21 mouse cellular contexts compared by ENCODE assay signal in the genomic region with DNA sequence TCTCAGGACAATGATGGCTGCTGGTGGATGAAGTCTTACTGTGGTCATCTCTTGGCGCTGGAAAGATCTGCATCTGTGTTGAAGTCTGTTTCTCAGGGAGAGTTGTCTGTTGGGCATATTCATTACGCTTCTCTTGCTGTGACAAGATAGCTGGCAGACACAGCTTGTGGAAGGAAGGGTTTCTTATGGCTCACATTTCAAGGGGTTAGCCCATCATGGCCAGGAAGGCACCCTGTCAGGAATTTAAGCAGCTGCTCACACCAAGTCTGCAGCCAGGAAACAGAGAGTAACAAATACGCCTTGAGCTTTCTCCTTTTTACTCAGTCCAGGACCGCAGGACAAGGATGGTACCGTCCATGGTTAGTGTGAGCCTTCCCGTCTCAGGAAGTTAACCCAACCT.
DNase-seq lines count a peak whose midpoint lies in the region; ATAC-seq lines count a peak whose summit lies in the region.
"Had no signal": no experiment of that assay in that cellular context is flagged by ENCODE, and none has a peak within 500 bp of the region (broad histone marks: within the 10 kb centered on the region; RNA-seq: fewer than 3 reads in every experiment).

No protein-coding gene starts in this region.

- H3K9me3 ChIP-seq in heart, embryonic 11.5 days (replicated peaks; ENCODE audit: control insufficient read depth, low read length), result no peaks in the 10 kb centered on the region
- no peaks in the 10 kb centered on the region for H3K9me3 ChIP-seq in heart, embryonic 16.5 days (replicated peaks; ENCODE audit: control insufficient read depth, low read length)
- H3K9me3 ChIP-seq in hindbrain, embryonic 16.5 days (ENCODE audit: control insufficient read depth, low read length), result no peaks in the 10 kb centered on the region
- H3K9me3 ChIP-seq: embryonic facial prominence, embryonic 13.5 days; forebrain, embryonic 12.5 days; hindbrain, embryonic 15.5 days had no signal

- DNase-seq in gastrocnemius, postnatal 25 days, result peak; percentile 70
- no peak for DNase-seq in gastrocnemius, postnatal 36 days
- DNase-seq in heart, postnatal 14 days, result no peak
- DNase-seq in heart, postnatal 36 days, result no peak
- DNase-seq: adrenal gland, postnatal 14 days; cerebellum, adult 18-20 months; cerebellum, adult 9-11 months; cerebellum, postnatal 36 days; kidney, adult 8-10 months had no signal

- H3K9ac ChIP-seq in heart, embryonic 11.5 days (ENCODE audit: low read depth, low read length), result no peak overlapping the region
- no peak overlapping the region for H3K9ac ChIP-seq in heart, embryonic 16.5 days (ENCODE audit: low read length)
- no peak overlapping the region for H3K9ac ChIP-seq in hindbrain, embryonic 16.5 days (ENCODE audit: low read depth, low read length)
- H3K9ac ChIP-seq: embryonic facial prominence, embryonic 13.5 days; forebrain, embryonic 12.5 days; hindbrain, embryonic 15.5 days had no signal

- H3K4me2 ChIP-seq in heart, embryonic 11.5 days, result no peak overlapping the region
- H3K4me2 ChIP-seq in heart, embryonic 16.5 days (ENCODE audit: low read depth, low read length), result no peak overlapping the region
- no peak overlapping the region for H3K4me2 ChIP-seq in hindbrain, embryonic 16.5 days (ENCODE audit: low read length)
- H3K4me2 ChIP-seq: embryonic facial prominence, embryonic 13.5 days; forebrain, embryonic 12.5 days; hindbrain, embryonic 15.5 days had no signal

- peak overlapping the region; percentile 84 for H3K27ac ChIP-seq in heart, embryonic 11.5 days (ENCODE audit: low read depth, low read length)
- H3K27ac ChIP-seq in heart, embryonic 16.5 days (ENCODE audit: low read length), result peak overlapping the region; percentile 84
- no peak overlapping the region for H3K27ac ChIP-seq in hindbrain, embryonic 16.5 days (ENCODE audit: low read depth, low read length)
- H3K27ac ChIP-seq: embryonic facial prominence, embryonic 13.5 days; forebrain, embryonic 12.5 days; hindbrain, embryonic 15.5 days had no signal

- intact Hi-C loops in gastrocnemius, postnatal 36 days (cut with DNase I), result loop anchor here (5.0 kb wide), 1 partner anchor 120 kb away; no protein-coding TSS in a partner anchor
- intact Hi-C loops in heart, postnatal 14 days (cut with DNase I), result no loop called here
- intact Hi-C loops in heart, postnatal 36 days (cut with DNase I), result no loop called here

- WGBS in heart, embryonic 11.5 days (ENCODE audit: insufficient replicate concordance), result 76% methylated on average over 6 of the region's 6 CpGs
- WGBS in heart, embryonic 16.5 days, result 84% methylated on average over 6 of the region's 6 CpGs
- WGBS in hindbrain, embryonic 16.5 days, result 93% methylated on average over 6 of the region's 6 CpGs

- H3K36me3 ChIP-seq in heart, embryonic 11.5 days (ENCODE audit: control insufficient read depth, insufficient read depth, low read length), result peaks cover 2% of the 10 kb centered on the region; the same call in 1 of the 2 replicates
- no peaks in the 10 kb centered on the region; the same call in 1 of the 2 replicates for H3K36me3 ChIP-seq in heart, embryonic 16.5 days (ENCODE audit: control insufficient read depth, insufficient read depth)
- no peaks in the 10 kb centered on the region for H3K36me3 ChIP-seq in hindbrain, embryonic 16.5 days (ENCODE audit: control insufficient read depth, insufficient read depth, low read length)
- H3K36me3 ChIP-seq: embryonic facial prominence, embryonic 13.5 days; forebrain, embryonic 12.5 days; hindbrain, embryonic 15.5 days had no signal

- no peak for ATAC-seq in heart, embryonic 11.5 days (replicated peaks; ENCODE audit: insufficient number of reproducible peaks, low FRiP score, low TSS enrichment)
- ATAC-seq in heart, embryonic 16.5 days (replicated peaks; ENCODE audit: extremely low read depth, insufficient read depth, low FRiP score), result no peak
- no peak for ATAC-seq in hindbrain, embryonic 16.5 days
- ATAC-seq: activated CD4-positive, CD25-positive, alpha-beta regulatory T cell, adult 4 months; forebrain, embryonic 16.5 days; inflammation-experienced regulatory T-cells, adult 6 months; intestine, postnatal 0 days; Patski had no signal

- peaks cover 44% of the 10 kb centered on the region for H3K4me1 ChIP-seq in heart, embryonic 11.5 days (ENCODE audit: control insufficient read depth, insufficient read depth, low read length)
- peaks cover 41% of the 10 kb centered on the region for H3K4me1 ChIP-seq in heart, embryonic 16.5 days (ENCODE audit: control insufficient read depth, insufficient read depth, low read length)
- peaks cover 4% of the 10 kb centered on the region; the same call in 1 of the 2 replicates for H3K4me1 ChIP-seq in hindbrain, embryonic 16.5 days (ENCODE audit: control insufficient read depth, insufficient read depth, low read depth, low read length)

- H3K27me3 ChIP-seq in heart, embryonic 11.5 days (ENCODE audit: control insufficient read depth, insufficient read depth, low read length), result no peaks in the 10 kb centered on the region
- no peaks in the 10 kb centered on the region for H3K27me3 ChIP-seq in heart, embryonic 16.5 days (ENCODE audit: control insufficient read depth, insufficient read depth, low read length)
- no peaks in the 10 kb centered on the region for H3K27me3 ChIP-seq in hindbrain, embryonic 16.5 days (replicated peaks; ENCODE audit: control insufficient read depth, insufficient read depth, low read length)
- H3K27me3 ChIP-seq: CH12.LX; embryonic facial prominence, embryonic 13.5 days; forebrain, embryonic 12.5 days; hindbrain, embryonic 15.5 days; Patski had no signal

- no peak overlapping the region for H3K4me3 ChIP-seq in heart, embryonic 11.5 days (ENCODE audit: low read depth, low read length)
- H3K4me3 ChIP-seq in heart, embryonic 16.5 days (ENCODE audit: low read length), result no peak overlapping the region
- H3K4me3 ChIP-seq in hindbrain, embryonic 16.5 days (ENCODE audit: low read length), result no peak overlapping the region
- H3K4me3 ChIP-seq: embryonic facial prominence, embryonic 13.5 days; forebrain, embryonic 12.5 days; hindbrain, embryonic 15.5 days had no signal
